Mouse (Mus musculus): ENCODE results near the gene Enpp1. TPM values are rescaled to one million over a fixed set of nuclear protein-coding genes. Genes with fewer than 3 reads are reported as not detected.

Gene Enpp1
- polyA plus RNA-seq, 1 experiment = 4.8 TPM

DNA sequence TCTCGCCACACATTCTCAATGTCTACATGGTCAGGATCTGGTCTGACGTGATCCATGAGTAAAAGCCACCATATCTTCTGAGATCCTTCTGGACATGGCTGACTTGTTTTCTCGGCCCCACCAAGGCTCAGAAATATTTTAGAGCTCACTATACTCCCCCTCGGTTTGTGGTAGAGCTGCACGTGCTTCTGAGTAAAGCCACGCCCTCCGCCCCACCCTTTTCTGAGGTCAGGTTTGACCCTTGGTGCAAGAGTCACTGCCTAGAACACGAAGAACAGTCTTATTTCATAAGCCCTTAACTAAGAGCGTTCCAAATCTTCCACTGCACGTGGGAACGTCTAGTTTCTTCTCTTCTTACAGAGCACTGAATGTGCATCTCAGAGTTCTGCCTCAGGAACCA, 6.8 kb upstream of the Enpp1 start:
- H3K4me3 ChIP-seq (replicated peaks; ENCODE audit: control insufficient read depth, low read depth, low read length) = no peak overlapping the region
- 40% methylated on average over 11 of the region's 11 CpGs for WGBS
- H3K27ac ChIP-seq (ENCODE audit: control insufficient read depth, insufficient read depth, low read depth, low read length, poor library complexity) = no peak overlapping the region
- no peak for TF ChIP-seq CTCF (IDR thresholded peaks at IDR 0.05; ENCODE audit: control insufficient read depth, insufficient read depth, low read length)
- no peak for TF ChIP-seq POLR2A (IDR thresholded peaks at IDR 0.05; ENCODE audit: borderline replicate concordance, control insufficient read depth, low read depth, low read length)
- H3K4me1 ChIP-seq (ENCODE audit: control insufficient read depth, insufficient read depth, low read length) = no peaks in the 10 kb centered on the region

- no peak for TF ChIP-seq POLR2A (IDR thresholded peaks at IDR 0.05; ENCODE audit: borderline replicate concordance, control insufficient read depth, low read depth, low read length)
- TF ChIP-seq CTCF (IDR thresholded peaks at IDR 0.05; ENCODE audit: control insufficient read depth, insufficient read depth, low read length) = no peak
- Histone ChIP-seq H3K4me3 (replicated peaks; ENCODE audit: control insufficient read depth, low read depth, low read length) (no peak overlapping the region), H3K4me1 (ENCODE audit: control insufficient read depth, insufficient read depth, low read length) (no peaks in the 10 kb centered on the region), H3K27ac (ENCODE audit: control insufficient read depth, insufficient read depth, low read depth, low read length, poor library complexity) (no peak overlapping the region)
- WGBS = 53% methylated on average over 14 of the region's 14 CpGs
Measured at GRCm38 (mm10) chr10:24718058-24718457, 6.1 kb upstream of the Enpp1 start.

DNA sequence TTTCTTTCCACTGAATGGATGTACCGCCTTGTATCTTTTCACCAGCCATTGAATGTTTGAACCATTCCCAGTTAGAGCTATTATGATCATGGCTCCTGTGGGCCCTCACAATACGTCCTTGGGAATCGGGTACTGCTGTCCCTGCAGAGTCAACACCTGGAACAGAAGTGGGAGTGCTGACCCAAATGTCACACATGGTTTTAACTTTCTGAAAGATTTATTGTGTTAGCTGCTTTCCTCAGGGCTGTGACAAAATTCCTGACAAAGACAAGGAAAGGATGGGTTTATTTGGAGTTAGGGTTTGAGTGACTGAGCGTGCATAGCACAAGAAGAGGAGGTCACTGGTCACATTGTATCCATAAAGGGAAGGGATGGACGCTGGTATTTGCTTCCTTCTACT, 4.3 kb upstream of the Enpp1 start:
- 86% methylated on average over 5 of the region's 5 CpGs for WGBS
- H3K4me3 ChIP-seq (replicated peaks; ENCODE audit: control insufficient read depth, low read depth, low read length) = no peak overlapping the region
- TF ChIP-seq CTCF (IDR thresholded peaks at IDR 0.05; ENCODE audit: control insufficient read depth, insufficient read depth, low read length) = no peak
- TF ChIP-seq POLR2A (IDR thresholded peaks at IDR 0.05; ENCODE audit: borderline replicate concordance, control insufficient read depth, low read depth, low read length) = no peak
- H3K4me1 ChIP-seq (ENCODE audit: control insufficient read depth, insufficient read depth, low read length) = no peaks in the 10 kb centered on the region
- H3K27ac ChIP-seq (ENCODE audit: control insufficient read depth, insufficient read depth, low read depth, low read length, poor library complexity) = no peak overlapping the region

- Histone ChIP-seq H3K27ac (ENCODE audit: control insufficient read depth, insufficient read depth, low read depth, low read length, poor library complexity) (no peak overlapping the region), H3K4me1 (ENCODE audit: control insufficient read depth, insufficient read depth, low read length) (no peaks in the 10 kb centered on the region), H3K4me3 (replicated peaks; ENCODE audit: control insufficient read depth, low read depth, low read length) (no peak overlapping the region)
- WGBS = 59% methylated on average over 5 of the region's 5 CpGs
- TF ChIP-seq CTCF (IDR thresholded peaks at IDR 0.05; ENCODE audit: control insufficient read depth, insufficient read depth, low read length) (no peak), POLR2A (IDR thresholded peaks at IDR 0.05; ENCODE audit: borderline replicate concordance, control insufficient read depth, low read depth, low read length) (no peak)
Measured at GRCm38 (mm10) chr10:24712901-24713300, 942 bp upstream of the Enpp1 start.

- TF ChIP-seq CTCF (IDR thresholded peaks at IDR 0.05; ENCODE audit: control insufficient read depth, insufficient read depth, low read length) (no peak), POLR2A (IDR thresholded peaks at IDR 0.05; ENCODE audit: borderline replicate concordance, control insufficient read depth, low read depth, low read length) (no peak)
- H3K27ac ChIP-seq (ENCODE audit: control insufficient read depth, insufficient read depth, low read depth, low read length, poor library complexity) = peak overlapping the region; percentile 34
- peak overlapping the region; percentile 71 for H3K4me3 ChIP-seq (replicated peaks; ENCODE audit: control insufficient read depth, low read depth, low read length)
- no peaks in the 10 kb centered on the region for H3K4me1 ChIP-seq (ENCODE audit: control insufficient read depth, insufficient read depth, low read length)
- 3% methylated on average over 15 of the region's 15 CpGs for WGBS
Measured at GRCm38 (mm10) chr10:24712367-24712761, 405 bp upstream of the Enpp1 start.

GRCm38 (mm10) chr10:24711071-24711470, 888 bp downstream of the Enpp1 start:
- H3K4me1 ChIP-seq (ENCODE audit: control insufficient read depth, insufficient read depth, low read length) = no peaks in the 10 kb centered on the region
- H3K27ac ChIP-seq (ENCODE audit: control insufficient read depth, insufficient read depth, low read depth, low read length, poor library complexity) = no peak overlapping the region
- H3K4me3 ChIP-seq (replicated peaks; ENCODE audit: control insufficient read depth, low read depth, low read length) = peak overlapping the region; percentile 69
- TF ChIP-seq POLR2A (IDR thresholded peaks at IDR 0.05; ENCODE audit: borderline replicate concordance, control insufficient read depth, low read depth, low read length) (no peak), CTCF (IDR thresholded peaks at IDR 0.05; ENCODE audit: control insufficient read depth, insufficient read depth, low read length) (no peak)
- WGBS = 23% methylated on average over 10 of the region's 10 CpGs

GRCm38 (mm10) chr10:24710361-24710760, 1.6 kb downstream of the Enpp1 start:
- H3K4me1 ChIP-seq (ENCODE audit: control insufficient read depth, insufficient read depth, low read length) = no peaks in the 10 kb centered on the region
- H3K27ac ChIP-seq (ENCODE audit: control insufficient read depth, insufficient read depth, low read depth, low read length, poor library complexity) = no peak overlapping the region
- no peak overlapping the region for H3K4me3 ChIP-seq (replicated peaks; ENCODE audit: control insufficient read depth, low read depth, low read length)
- WGBS = 90% methylated on average over 6 of the region's 6 CpGs
- TF ChIP-seq POLR2A (IDR thresholded peaks at IDR 0.05; ENCODE audit: borderline replicate concordance, control insufficient read depth, low read depth, low read length) (no peak), CTCF (IDR thresholded peaks at IDR 0.05; ENCODE audit: control insufficient read depth, insufficient read depth, low read length) (no peak)

- no peaks in the 10 kb centered on the region for H3K4me1 ChIP-seq (ENCODE audit: control insufficient read depth, insufficient read depth, low read length)
- no peak for TF ChIP-seq POLR2A (IDR thresholded peaks at IDR 0.05; ENCODE audit: borderline replicate concordance, control insufficient read depth, low read depth, low read length)
- no peak for TF ChIP-seq CTCF (IDR thresholded peaks at IDR 0.05; ENCODE audit: control insufficient read depth, insufficient read depth, low read length)
- WGBS = 78% methylated on average over 6 of the region's 6 CpGs
- H3K4me3 ChIP-seq (replicated peaks; ENCODE audit: control insufficient read depth, low read depth, low read length) = no peak overlapping the region
- no peak overlapping the region for H3K27ac ChIP-seq (ENCODE audit: control insufficient read depth, insufficient read depth, low read depth, low read length, poor library complexity)
Measured at GRCm38 (mm10) chr10:24707745-24708144, 4.2 kb downstream of the Enpp1 start.
